Mouse (Mus musculus) hindbrain, embryonic 10.5 days (tissue): ENCODE measurements around the gene Repin1. TPM values are rescaled to one million over a fixed set of nuclear protein-coding genes. Genes with fewer than 3 reads are reported as not detected.

Experiments used
- DNase-seq: peaks from one replicate; pipeline ENCODE4 v3.0.0-alpha.2; 2017; ENCODE audit warnings: low spot score
- H3K27ac ChIP-seq: fragments of 300-500 bp; sonication (generic); 2 replicates; pipeline ENCODE4 v1.5.1; 2016; ENCODE audit warnings: mild to moderate bottlenecking, moderate library complexity
- H3K27me3 ChIP-seq: fragments of 300-500 bp; sonication (generic); 2 replicates; pipeline ENCODE4 v1.6.1; 2016; ENCODE audit warnings: mild to moderate bottlenecking; ENCODE audit not compliant: poor library complexity, insufficient read depth, severe bottlenecking
- H3K36me3 ChIP-seq: fragments of 300-500 bp; sonication (generic); 2 replicates; pipeline ENCODE4 v1.6.1; 2016; ENCODE audit warnings: mild to moderate bottlenecking, moderate library complexity
- H3K4me1 ChIP-seq: fragments of 300-500 bp; sonication (generic); replicated peaks from 2 replicates; pipeline ENCODE4 v1.6.1; 2016; ENCODE audit warnings: mild to moderate bottlenecking
- H3K4me3 ChIP-seq: fragments of 300-500 bp; sonication (generic); 2 replicates; pipeline ENCODE4 v1.5.1; 2016; ENCODE audit warnings: mild to moderate bottlenecking, moderate library complexity
- H3K9me3 ChIP-seq: fragments of 300-500 bp; sonication (generic); 2 replicates; pipeline ENCODE4 v1.6.1; 2016; ENCODE audit warnings: mild to moderate bottlenecking, moderate library complexity
- WGBS: fragments of 180-500 bp; shearing (Covaris S2); methylation state at CpG from one replicate; pipeline ENCODE4 v1.1.7; 2016; 5-methylcytosine and 5-hydroxymethylcytosine counted together
- polyA plus RNA-seq: library from polyadenylated mRNA; unstranded; fragments of >200 nt; fragmentation: Nextera tagmentation; extraction: Ambion mirVana; gene quantifications from 2 replicates; pipeline ENCODE4 v1.2.1, GENCODE M21; 2016

Gene Repin1
- polyA plus RNA-seq, 1 experiment from 2014 or later = 55.9 TPM

- H3K36me3 ChIP-seq = peaks cover 19% of the 10 kb centered on the region
- H3K4me1 ChIP-seq = peaks cover 29% of the 10 kb centered on the region
- no peak for DNase-seq
- no peak overlapping the region for H3K4me3 ChIP-seq
- no peaks in the 10 kb centered on the region for H3K27me3 ChIP-seq
- H3K9me3 ChIP-seq = peaks cover 13% of the 10 kb centered on the region
- 91% methylated on average over 6 of the region's 6 CpGs for WGBS
- H3K27ac ChIP-seq = no peak overlapping the region
Measured at GRCm38 (mm10) chr6:48591871-48592270, 1.8 kb upstream of the Repin1 start.

- H3K27ac ChIP-seq = peak overlapping the region; percentile 98
- peak overlapping the region; percentile 92 for H3K4me3 ChIP-seq
- H3K27me3 ChIP-seq = no peaks in the 10 kb centered on the region
- peaks cover 30% of the 10 kb centered on the region for H3K4me1 ChIP-seq
- peak; percentile 71 for DNase-seq
- WGBS = under 1% methylated on average over 41 of the region's 41 CpGs
- H3K9me3 ChIP-seq = peaks cover 25% of the 10 kb centered on the region
- H3K36me3 ChIP-seq = peaks cover 42% of the 10 kb centered on the region
Measured at GRCm38 (mm10) chr6:48594043-48594738, 508 bp downstream of the Repin1 start.

- H3K36me3 ChIP-seq = peaks cover 53% of the 10 kb centered on the region
- peak overlapping the region; percentile 98 for H3K27ac ChIP-seq
- no peaks in the 10 kb centered on the region for H3K27me3 ChIP-seq
- no peak for DNase-seq
- H3K9me3 ChIP-seq = peaks cover 25% of the 10 kb centered on the region
- H3K4me1 ChIP-seq = peaks cover 30% of the 10 kb centered on the region
- 59% methylated on average over 1 of the region's 1 CpGs for WGBS
- peak overlapping the region; percentile 92 for H3K4me3 ChIP-seq
Measured at GRCm38 (mm10) chr6:48595278-48595677, 1.6 kb downstream of the Repin1 start.

- DNase-seq = no peak
- WGBS = 97% methylated on average over 45 of the region's 45 CpGs
- Histone ChIP-seq H3K36me3 (peaks cover 56% of the 10 kb centered on the region), H3K27ac (no peak overlapping the region), H3K27me3 (no peaks in the 10 kb centered on the region), H3K4me1 (peaks cover 41% of the 10 kb centered on the region), H3K4me3 (peak overlapping the region; percentile 0; the same call in 1 of the 2 replicates), H3K9me3 (peaks cover 25% of the 10 kb centered on the region)
Measured at GRCm38 (mm10) chr6:48596545-48597232, 3.0 kb downstream of the Repin1 start.

GRCm38 (mm10) chr6:48597233-48597625 is 3.5 kb downstream of the Repin1 start:
- no peak overlapping the region for H3K27ac ChIP-seq
- peaks cover 25% of the 10 kb centered on the region for H3K9me3 ChIP-seq
- H3K4me3 ChIP-seq = peak overlapping the region; percentile 0; the same call in 1 of the 2 replicates
- H3K27me3 ChIP-seq = no peaks in the 10 kb centered on the region
- H3K36me3 ChIP-seq = peaks cover 56% of the 10 kb centered on the region
- 97% methylated on average over 27 of the region's 27 CpGs for WGBS
- DNase-seq = no peak
- H3K4me1 ChIP-seq = peaks cover 42% of the 10 kb centered on the region

GRCm38 (mm10) chr6:48600594-48600993 is 6.9 kb downstream of the Repin1 start:
- Histone ChIP-seq H3K4me3 (no peak overlapping the region), H3K27ac (0 out of 2 replicates have a peak overlapping the region, but pooled peaks have one; percentile 96), H3K27me3 (no peaks in the 10 kb centered on the region), H3K9me3 (peaks cover 25% of the 10 kb centered on the region), H3K4me1 (peaks cover 30% of the 10 kb centered on the region), H3K36me3 (peaks cover 50% of the 10 kb centered on the region)
- WGBS = 91% methylated on average over 1 of the region's 1 CpGs
- no peak for DNase-seq

- peaks cover 28% of the 10 kb centered on the region for H3K4me1 ChIP-seq
- H3K27ac ChIP-seq = peak within 1 kb of the TSS; percentile 96
- H3K27me3 ChIP-seq = no peaks in the 10 kb centered on the region
- peaks cover 41% of the 10 kb centered on the region for H3K36me3 ChIP-seq
- DNase-seq = peak; percentile 96
- peaks cover 16% of the 10 kb centered on the region for H3K9me3 ChIP-seq
- peak within 1 kb of the TSS; percentile 68 for H3K4me3 ChIP-seq
- WGBS = 5% methylated on average over 42 of the region's 42 CpGs
Measured at GRCm38 (mm10) chr6:48601271-48602079, 7.8 kb downstream of the Repin1 start, which contains the start of gene Zfp775. Gene Zfp775 (plus strand): TSS chr6:48602063.

- Histone ChIP-seq H3K27me3 (no peaks in the 10 kb centered on the region), H3K27ac (peak overlapping the region; percentile 96), H3K4me3 (peak overlapping the region; percentile 68), H3K4me1 (peaks cover 28% of the 10 kb centered on the region), H3K9me3 (peaks cover 9% of the 10 kb centered on the region), H3K36me3 (peaks cover 34% of the 10 kb centered on the region)
- WGBS = 3% methylated on average over 28 of the region's 28 CpGs
- no peak for DNase-seq
Measured at GRCm38 (mm10) chr6:48602080-48602741, 8.5 kb downstream of the Repin1 start.

GRCm38 (mm10) chr6:48608124-48608523 is 14.4 kb downstream of the Repin1 start:
- Histone ChIP-seq H3K9me3 (no peaks in the 10 kb centered on the region), H3K36me3 (peaks cover 7% of the 10 kb centered on the region), H3K4me3 (no peak overlapping the region), H3K27me3 (no peaks in the 10 kb centered on the region), H3K27ac (no peak overlapping the region), H3K4me1 (0 out of 2 replicates have a peak, but pooled peaks cover 11% of the 10 kb centered on the region)
- WGBS = 64% methylated on average over 2 of the region's 2 CpGs
- no peak for DNase-seq

- Histone ChIP-seq H3K4me3 (no peak overlapping the region), H3K4me1 (0 out of 2 replicates have a peak, but pooled peaks cover 11% of the 10 kb centered on the region), H3K27me3 (no peaks in the 10 kb centered on the region), H3K36me3 (peaks cover 21% of the 10 kb centered on the region), H3K27ac (no peak overlapping the region), H3K9me3 (peaks cover 3% of the 10 kb centered on the region; the same call in 1 of the 2 replicates)
- WGBS = 51% methylated on average over 7 of the region's 7 CpGs
- no peak for DNase-seq
Measured at GRCm38 (mm10) chr6:48609512-48609911, 15.8 kb downstream of the Repin1 start.

GRCm38 (mm10) chr6:48610657-48611056 is 17.0 kb downstream of the Repin1 start:
- Histone ChIP-seq H3K9me3 (peaks cover 3% of the 10 kb centered on the region; the same call in 1 of the 2 replicates), H3K27ac (no peak overlapping the region), H3K36me3 (peaks cover 30% of the 10 kb centered on the region), H3K4me1 (0 out of 2 replicates have a peak, but pooled peaks cover 11% of the 10 kb centered on the region), H3K4me3 (no peak overlapping the region), H3K27me3 (no peaks in the 10 kb centered on the region)
- DNase-seq = no peak
- 90% methylated on average over 3 of the region's 3 CpGs for WGBS

GRCm38 (mm10) chr6:48613464-48613863 is 19.8 kb downstream of the Repin1 start:
- Histone ChIP-seq H3K4me1 (0 out of 2 replicates have a peak, but pooled peaks cover 11% of the 10 kb centered on the region), H3K36me3 (peaks cover 38% of the 10 kb centered on the region), H3K27ac (no peak overlapping the region), H3K9me3 (peaks cover 3% of the 10 kb centered on the region; the same call in 1 of the 2 replicates), H3K4me3 (no peak overlapping the region), H3K27me3 (no peaks in the 10 kb centered on the region)
- WGBS = 91% methylated on average over 4 of the region's 4 CpGs
- no peak for DNase-seq
